Mouse (Mus musculus): ENCODE measurements around the gene Stx1b. TPM values are rescaled to one million over a fixed set of nuclear protein-coding genes. Genes with fewer than 3 reads are reported as not detected.
A peak's percentile ranks its signal among the peaks of the same experiment; 100 is the strongest.

Stx1b gene
- total RNA-seq, 2 experiments from 2014 or later: 0.64 to 1.1 TPM

DNA sequence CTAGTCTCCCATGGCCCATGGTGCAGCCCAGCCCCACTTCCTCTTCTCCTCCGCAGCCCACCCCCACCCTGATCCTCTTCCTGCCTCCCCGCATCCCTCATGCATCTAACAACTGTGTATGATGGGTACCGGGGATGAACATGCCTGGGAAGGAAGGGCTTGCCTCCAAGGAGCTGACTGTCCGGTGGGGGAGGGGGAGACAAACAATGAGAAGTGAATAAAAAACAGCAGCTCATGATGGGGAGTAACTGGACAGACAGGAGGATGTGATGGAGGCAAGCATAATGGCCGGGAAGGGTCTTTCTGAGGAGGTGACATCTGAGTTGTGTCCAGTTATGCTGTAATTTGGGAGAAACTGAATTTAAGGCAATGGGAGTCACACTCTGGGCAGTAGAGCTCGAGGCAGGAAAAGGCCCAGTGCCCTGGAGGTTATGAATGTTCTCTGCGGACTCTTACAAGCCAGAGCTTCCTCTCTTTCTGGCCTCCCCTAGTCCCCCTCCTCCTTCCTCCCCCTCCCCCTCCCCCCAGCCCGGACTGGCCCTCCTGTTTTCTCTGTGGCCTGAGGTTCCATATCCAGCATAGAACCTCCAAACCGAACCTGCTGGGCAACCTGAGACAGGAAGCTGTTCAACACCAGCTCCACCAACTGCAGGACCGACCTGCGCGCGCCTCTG, 3.4 kb downstream of the Stx1b start:
- DNase-seq: no peak
- intact Hi-C loops (cut with DNase I): no loop called here

DNA sequence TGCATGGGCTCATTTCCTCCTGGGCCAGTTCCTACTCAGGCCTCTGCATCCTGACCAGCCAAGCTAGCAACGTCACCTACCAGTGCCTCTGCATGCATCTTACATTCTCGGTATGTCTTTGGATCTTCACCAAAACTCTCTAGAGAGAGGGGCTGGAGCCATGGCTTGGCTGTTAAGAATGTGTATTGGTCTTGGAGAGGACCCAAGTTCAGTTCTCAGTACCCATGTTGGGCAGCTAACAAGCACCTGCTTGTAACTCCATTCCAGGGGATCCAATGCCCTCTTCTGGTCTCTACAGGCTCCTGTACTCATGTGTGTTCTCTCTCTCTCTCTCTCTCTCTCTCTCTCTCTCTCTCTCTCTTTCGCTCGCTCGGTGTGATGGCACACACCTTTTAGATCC, 6.6 kb downstream of the Stx1b start:
- no peak for DNase-seq
- intact Hi-C loops (cut with DNase I): no loop called here

DNA sequence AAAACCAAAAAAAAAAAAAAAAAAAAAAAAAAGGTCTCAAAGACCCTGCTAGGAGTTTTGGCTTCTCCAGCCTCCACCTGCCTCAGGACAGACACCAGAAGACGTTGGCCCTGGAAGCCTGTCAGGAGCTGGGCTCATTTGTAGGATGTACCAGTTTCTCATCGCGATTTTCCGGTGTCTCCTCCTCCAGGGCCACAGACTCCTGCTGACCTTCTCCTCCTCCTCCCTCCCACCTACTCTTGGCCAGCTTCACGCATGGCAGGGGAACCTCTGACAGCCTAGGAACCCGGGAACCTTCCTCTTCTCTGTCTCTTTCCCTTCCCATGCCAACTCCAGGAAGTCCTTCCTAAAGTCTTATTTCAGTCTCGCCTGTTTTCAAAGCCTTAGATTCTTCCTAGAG, 7.3 kb downstream of the Stx1b start:
- DNase-seq: no peak
- intact Hi-C loops (cut with DNase I): no loop called here

DNA sequence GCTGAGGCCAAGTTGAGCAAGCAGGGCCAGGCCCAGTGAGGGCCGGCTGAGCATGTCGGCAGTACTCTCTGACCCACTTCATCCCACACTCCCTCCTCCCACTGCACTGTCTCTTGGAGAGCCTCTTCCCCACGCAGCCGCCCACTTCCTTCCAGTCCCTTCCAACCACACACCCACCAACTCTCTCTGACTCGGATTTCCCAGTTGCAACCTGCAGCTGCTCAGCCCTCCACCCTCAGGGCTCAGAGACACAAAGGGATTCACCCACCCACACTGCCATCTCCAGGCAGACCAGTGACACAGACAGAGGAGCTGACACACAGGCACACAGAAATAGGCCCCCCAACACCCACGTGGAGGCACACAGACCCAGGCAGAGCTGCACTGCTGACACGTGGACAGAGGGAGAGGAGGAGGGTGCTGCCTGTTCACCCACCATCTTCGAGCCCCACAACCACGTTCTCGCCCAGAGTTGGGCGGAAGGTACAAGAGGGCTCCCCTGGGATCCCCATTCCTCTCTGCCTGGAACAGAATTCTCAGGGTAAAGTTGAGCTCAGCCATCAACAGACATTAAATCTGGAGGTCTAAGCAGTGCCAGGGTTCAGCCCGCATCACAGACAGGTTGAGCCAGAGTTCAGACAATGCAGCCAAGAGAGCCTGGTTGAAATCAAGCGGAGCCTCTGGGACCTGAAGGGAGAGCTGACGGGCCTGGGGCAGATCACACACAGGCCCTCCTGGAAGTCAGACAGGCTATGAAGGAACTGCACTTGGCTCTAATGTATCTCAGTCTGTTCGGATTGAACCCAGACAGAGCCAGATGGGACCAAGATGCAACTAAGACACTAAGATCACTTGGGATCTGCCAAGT, 8.2 kb downstream of the Stx1b start:
- DNase-seq: peak; percentile 61 to 66
- intact Hi-C loops (cut with DNase I): no loop called here

DNA sequence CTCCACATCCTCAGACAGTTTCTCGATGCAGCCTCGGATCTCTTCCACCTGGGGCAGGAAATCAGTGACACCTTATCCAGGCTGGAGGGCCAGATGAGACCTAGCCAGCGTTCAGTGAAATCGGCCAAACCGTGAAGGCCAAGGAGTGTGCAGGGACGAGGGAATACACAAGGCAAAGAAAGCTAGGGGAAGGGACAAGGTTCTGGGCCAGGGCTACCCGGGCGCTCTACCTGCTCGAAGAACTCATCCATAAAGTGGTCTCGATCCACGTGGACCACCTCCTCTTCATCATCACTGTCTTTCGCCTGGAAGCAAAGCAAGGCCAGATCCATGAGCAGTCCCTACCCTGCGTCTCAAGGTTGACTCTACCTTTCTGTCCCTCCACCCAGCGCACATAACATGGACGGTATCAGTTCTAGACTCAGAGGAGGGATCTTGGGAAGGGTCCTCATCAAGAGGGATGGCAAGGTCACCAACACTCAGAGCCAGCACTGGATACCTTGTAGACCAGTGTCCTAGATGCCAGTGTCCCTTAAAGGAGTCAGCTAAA, 9.2 kb downstream of the Stx1b start:
- DNase-seq: no peak
- intact Hi-C loops (cut with DNase I): no loop called here

DNA sequence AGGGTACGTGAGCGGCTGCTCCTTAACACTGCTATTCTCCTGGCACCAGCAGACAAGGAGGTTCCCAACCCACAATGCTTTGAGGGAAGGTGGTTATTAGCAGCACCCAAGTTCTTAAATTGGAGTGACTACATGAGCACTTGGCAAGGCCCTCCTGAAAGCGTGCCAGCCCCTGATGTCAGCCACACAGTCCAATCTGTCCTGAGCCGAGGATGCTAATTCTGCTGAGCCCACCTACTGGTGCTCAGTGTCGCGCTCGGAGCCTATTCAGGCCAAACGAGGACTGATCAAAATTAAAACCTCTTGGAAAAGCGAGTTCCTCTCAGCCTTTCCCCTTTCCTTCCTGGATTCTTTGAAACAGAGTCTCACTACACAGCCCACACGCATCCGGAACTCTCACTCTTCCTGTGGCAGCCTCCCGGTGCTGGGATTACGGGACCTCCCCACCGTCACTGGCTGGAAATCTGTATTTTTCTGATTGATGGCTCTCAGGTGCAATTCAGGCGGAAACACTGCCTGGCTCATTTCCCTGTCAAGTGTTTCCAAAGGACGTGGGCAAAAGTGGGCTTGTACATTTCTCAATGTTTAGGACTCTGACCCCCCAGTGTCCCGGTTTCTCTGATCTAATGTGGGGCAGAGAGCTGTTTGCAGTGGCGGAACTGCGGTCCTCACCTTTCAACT, 10.0 kb downstream of the Stx1b start:
- peak; percentile 78 to 82 for DNase-seq
- intact Hi-C loops (cut with DNase I): no loop called here

DNA sequence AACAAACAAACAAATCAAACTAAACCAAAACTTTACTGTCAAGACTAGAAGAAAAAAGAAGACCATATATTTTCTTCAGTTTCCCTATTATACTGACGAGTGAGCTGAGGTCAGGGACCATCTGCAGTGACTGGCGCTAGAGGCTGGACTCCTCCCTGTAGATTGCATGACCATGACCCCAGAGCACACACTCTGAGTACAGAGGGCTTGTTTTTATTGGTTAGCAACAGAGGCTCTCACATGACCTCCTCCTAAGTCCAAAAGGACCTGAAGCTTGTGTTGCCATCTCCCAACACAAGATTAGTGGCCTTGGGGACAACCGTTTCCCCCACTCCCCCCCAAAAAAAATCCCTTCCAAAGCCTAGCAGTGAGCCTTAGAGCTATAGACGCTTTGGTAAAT, 10.5 kb downstream of the Stx1b start:
- intact Hi-C loops (cut with DNase I): no loop called here
- DNase-seq: no peak

DNA sequence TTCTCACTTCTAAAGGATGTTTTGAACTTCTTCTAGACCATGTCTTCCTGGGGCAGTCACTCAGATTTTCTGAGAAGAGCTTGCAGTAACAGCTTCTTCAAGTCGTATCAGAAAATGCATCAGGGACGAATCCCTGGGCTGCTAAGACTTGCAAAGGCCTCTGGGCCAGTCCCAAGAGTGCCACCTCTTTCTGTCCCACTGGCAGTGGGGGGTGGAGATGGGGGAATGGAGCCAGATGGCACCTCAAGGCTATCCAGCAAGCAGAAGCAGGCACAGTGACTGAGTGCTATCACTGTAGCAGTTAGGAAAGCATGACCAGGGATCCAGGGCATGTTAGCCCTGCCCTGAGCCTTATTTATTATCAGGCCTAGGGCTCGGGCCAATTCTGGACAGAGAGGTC, 12.1 kb downstream of the Stx1b start:
- intact Hi-C loops (cut with DNase I): no loop called here
- DNase-seq: peak in 1 of 2 experiments; percentile 4

DNA sequence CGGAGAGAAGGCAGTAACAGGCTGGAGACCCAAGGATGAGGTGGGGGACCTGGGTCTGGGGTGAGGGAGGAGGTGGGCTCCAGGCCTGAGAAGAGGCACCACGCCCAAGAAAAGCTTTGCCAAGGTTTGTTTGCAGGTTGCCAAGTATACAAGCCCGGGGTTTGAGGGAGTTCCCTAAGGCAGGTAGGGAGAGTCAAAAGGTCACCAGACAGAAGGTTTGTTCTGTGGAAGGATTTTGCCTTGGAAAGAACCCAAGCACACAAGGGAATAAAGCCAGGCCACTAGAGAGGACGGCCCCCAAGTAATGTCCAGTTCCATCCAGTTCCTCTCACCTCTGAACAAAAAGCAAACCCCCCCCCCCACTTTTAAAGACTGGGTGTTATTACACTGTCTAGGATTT, 13.1 kb downstream of the Stx1b start:
- intact Hi-C loops (cut with DNase I): no loop called here
- DNase-seq: no peak

DNA sequence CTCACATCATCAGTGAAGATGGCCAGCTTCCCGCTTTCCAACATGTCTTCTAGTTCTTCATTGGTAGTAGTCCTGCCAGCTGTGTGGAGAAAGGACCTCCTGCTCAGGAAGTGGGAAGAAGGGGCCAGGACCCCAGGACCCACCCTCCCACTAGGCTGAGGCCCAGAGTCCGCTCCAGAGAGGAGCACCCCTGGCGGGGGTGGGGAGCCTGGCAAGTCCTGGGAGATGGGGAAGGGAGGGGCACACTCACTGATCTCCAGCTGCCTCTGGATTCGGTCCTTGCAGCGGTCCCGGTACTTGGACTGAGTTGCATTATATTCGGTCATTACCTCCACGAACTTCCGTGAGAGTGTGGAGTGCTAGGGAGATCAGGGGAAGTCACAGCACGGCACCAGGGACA, 13.7 kb downstream of the Stx1b start:
- peak in 1 of 2 experiments; percentile 2 for DNase-seq
- intact Hi-C loops (cut with DNase I): no loop called here

DNA sequence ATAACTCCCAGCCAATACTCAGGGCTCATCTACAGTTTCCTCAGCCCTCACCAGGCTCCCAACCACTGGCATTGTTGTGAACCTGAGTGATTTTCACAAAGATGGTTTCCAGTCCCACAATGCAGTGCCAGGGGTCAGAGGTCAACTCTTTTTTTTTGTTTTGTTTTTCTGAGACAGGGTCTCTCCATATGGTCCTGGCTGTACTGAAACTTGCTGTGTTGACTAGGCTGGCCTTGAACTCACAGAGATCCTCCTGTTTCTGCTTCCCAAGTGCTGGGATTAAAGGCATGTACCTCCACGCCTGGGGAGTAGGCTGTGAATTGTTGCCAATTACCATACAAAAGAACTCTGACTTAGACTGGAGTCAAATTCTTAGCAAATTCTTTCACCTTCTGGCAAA, 14.5 kb downstream of the Stx1b start:
- intact Hi-C loops (cut with DNase I): no loop called here
- no peak for DNase-seq

DNA sequence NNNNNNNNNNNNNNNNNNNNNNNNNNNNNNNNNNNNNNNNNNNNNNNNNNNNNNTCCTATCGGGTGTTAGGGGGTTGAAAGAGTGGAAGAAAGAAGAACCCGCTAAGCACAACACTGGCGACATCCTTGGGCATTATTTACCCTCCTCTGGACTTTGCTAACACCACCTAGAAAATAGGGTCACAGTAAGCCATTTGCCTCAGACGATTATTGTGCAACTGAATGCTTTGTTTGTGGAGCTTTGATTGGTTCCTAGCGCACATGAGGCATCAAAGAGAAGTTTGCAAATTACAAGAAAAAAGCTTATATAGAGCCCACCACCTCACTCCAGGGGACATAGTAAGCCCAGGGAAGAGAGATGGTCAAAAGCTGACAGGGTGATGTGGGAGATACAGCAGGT, 15.5 kb downstream of the Stx1b start:
- intact Hi-C loops (cut with DNase I): no loop called here
- DNase-seq: no peak

DNA sequence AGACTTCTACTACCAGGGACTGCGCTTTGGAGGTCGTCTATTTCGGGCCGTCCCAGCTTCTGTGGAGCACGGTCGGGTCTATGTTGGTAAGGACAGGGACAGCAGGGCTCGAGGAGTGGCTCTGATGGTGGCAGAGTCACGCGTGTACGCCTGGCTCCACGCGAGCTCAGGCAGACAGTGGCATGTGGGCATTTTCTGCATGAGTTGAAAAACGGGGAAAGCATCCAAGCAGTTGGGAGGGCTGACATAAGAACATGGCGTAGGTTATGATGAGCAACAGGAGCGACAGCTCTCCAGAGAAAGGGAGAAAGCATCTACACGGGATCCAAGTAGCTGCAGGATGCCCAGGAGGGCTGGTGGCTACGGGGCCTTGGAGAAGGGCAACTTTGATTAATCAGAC, 22.0 kb downstream of the Stx1b start:
- DNase-seq: no peak
- intact Hi-C loops (cut with DNase I): loop anchor here (2.0 to 5.0 kb wide), 3 partner anchors 32 to 135 kb away; partner anchors contain the start of genes Zfp646 and Zfp668

DNA sequence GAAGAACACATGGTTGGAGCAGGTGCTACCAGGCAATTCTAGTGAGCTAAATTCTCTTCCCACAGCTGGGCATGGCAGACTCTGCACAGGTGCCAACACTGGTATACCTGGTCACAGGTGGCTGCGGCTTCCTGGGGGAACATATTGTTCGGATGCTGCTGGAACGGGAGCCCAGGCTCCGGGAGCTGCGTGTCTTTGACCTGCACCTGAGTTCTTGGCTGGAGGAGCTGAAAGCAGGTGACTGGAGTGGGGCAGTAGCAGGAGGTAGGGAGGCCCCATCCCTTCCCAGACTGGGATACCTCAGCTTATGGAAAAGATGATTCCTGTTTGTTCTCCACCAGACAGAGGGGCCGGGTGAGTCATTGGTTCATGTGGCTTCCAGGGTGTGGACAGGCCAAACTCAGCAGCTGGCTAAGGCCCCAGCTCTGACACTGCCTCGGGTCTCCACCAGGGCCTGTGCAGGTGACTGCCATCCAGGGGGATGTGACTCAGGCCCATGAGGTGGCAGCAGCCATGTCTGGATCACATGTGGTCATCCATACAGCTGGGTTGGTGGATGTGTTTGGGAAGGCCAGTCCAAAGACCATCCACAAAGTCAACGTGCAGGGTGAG, 23.2 kb downstream of the Stx1b start:
- intact Hi-C loops (cut with DNase I): loop anchor here (5.0 kb wide), 2 partner anchors 76 to 136 kb away; partner anchors contain the start of genes Zfp646 and Zfp668
- no peak for DNase-seq

DNA sequence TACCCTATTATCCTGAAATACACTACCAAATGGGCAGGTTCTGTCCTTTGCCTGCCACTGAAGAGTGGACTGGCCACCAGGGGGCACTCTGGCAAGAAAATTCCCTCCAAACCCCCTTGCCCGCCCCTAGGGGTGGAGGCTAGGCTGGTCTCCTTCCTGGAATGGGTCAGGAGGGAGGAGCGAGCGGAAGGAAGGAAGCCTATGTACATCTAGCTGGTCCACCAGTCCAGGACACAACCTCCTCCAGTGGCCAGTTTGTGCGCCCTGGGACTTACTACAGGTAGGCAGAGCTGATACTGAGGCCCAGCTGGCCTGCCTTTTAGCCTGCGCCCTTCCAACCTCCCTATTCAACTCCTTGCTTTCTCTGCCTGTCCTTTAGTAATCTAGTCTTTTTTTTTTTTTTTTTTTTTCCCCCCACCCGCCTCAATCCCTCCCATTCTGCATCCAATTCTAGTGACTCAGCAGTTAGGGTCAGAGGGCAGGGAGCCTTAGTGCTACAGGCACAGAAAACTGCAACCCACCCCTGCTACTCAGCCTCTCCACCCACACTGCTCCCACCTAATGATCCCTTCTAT, 23.8 kb downstream of the Stx1b start, which contains the start of gene Hsd3b7:
TSS of gene Hsd3b7 (plus strand) at position 170 of the 575 bp plus-strand sequence.
- peak; percentile 93 to 94 for DNase-seq
- intact Hi-C loops (cut with DNase I): loop anchor here (5.0 kb wide), 2 partner anchors 77 to 137 kb away; partner anchors contain the start of genes Zfp646 and Zfp668

DNA sequence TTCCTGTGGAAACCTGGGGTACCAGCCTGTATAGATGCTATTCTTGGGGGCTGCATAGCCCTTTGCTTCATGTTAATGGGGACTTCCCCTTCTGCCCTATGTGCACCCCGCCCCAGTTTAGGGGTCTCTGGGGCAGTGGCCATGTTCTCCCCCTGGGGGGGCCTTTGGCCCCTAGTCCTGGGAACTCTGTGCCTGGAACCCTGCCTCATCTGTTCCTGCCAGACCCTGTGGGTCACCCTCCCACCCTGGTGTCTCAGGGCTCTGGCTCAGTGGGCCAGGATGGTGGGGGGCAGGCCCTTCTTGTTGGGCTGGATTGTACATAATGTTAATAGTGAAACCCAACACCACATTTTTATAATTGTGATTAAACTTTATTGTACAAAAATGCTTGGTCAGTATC, 24.6 kb downstream of the Stx1b start:
- no peak for DNase-seq
- intact Hi-C loops (cut with DNase I): loop anchor here (5.0 kb wide), 2 partner anchors 78 to 138 kb away; partner anchors contain the start of genes Zfp646 and Zfp668

DNA sequence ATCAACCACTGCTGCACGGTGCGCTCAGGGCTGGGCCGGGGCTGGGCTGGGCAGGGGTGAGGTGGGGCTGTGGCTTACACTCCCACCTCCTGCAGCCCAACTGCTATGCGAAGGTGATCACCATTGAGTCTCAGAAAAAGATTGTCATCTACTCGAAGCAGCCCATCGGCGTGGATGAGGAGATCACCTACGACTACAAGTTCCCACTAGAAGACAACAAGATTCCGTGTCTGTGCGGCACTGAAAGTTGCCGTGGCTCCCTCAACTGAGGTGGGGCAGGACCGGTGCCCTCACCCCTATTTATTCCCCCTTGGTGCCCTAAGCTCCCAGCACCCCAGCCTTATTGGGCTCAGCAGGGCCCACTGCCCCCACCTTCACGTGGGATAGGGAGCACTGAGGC, 25.1 kb downstream of the Stx1b start:
- no peak for DNase-seq
- intact Hi-C loops (cut with DNase I): no loop called here

DNA sequence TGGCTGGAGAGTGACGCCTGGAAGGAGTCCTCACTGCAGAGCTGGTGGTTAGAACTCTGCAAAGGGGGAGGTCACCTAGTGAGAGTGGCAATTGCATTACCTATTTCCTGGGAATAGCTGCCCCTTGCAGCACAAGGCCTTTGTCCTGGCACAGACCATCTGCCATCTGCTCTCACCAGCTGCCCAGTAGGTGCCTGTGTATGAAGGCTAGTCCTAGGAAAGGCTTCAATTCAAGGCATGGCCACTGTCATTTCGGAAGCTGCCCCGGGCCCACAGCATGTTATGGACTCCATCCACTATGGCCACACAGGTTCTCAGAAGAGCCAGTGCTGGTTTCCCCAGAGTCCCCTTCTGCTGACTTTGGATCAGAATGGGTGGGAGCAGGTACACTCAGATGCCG, 25.8 kb downstream of the Stx1b start:
- intact Hi-C loops (cut with DNase I): no loop called here
- DNase-seq: no peak

DNA sequence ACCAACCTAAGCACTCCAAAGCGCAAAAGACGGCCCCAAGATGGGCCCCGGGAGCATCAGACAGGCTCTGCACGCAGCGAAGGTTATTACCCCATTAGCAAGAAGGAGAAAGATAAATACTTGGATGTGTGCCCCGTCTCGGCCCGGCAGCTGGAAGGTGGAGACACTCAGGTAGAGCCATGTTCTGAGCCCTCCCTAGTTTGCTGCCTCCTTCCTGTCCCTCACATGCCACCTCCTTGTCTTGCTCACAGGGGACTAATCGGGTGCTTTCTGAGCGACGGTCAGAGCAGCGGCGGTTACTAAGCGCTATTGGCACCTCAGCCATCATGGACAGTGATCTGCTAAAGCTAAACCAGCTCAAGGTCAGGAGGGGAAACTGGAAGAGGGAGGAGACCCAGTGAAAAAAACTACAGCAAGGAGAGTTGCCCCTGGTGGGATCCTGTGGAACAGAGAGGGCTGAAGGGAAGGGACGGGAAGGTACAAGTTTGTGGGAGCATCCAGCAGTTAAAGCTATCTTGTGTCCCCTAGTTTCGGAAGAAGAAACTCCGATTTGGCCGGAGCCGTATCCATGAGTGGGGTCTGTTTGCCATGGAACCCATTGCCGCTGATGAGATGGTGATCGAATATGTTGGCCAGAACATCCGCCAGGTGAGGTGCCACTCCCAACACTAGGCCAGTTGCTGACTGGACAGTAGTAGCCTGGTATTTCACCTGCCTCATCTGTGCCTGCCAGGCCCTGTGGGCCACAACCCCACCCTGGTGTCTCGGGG, 27.1 kb downstream of the Stx1b start:
- intact Hi-C loops (cut with DNase I): no loop called here
- DNase-seq: no peak

Measured in gastrocnemius, postnatal 36 days (tissue).